In the genomic region with DNA sequence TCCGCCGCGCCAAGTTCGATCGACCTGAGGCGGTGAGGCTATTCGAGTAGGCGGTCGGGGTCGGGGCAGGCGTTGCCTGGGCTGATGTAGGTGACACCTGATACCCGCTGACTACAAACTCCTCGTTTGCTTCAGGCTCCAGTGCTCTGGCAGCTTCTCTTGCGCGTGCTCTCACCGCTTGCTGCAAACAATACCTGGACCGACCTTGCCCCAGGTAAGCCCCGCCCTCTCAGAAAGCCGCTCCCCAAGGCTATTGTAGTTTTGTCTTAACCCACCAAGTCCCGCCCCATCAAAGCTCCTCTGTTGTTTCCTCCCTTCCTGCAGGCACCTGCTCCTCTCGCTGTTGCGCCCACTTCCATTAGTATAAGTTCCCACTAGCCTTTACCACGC, we compare ENCODE assay signal across 8 mouse cellular contexts. TPM values are rescaled to one million over a fixed set of nuclear protein-coding genes. Genes with fewer than 3 reads are reported as not detected.
DNase-seq lines count a peak whose midpoint lies in the region; ATAC-seq and TF ChIP-seq lines count a peak whose summit lies in the region.

No protein-coding gene starts in this region.

- ATAC-seq in neural tube, embryonic 11.5 days (ENCODE audit: insufficient read depth, low FRiP score, low TSS enrichment): no peak
- ATAC-seq in limb, embryonic 14.5 days (ENCODE audit: low FRiP score, low read depth): peak; percentile 17

- peaks cover 14% of the 10 kb centered on the region for H3K4me1 ChIP-seq in neural tube, embryonic 11.5 days (ENCODE audit: control insufficient read depth, insufficient read depth, low read length)
- H3K4me1 ChIP-seq in embryonic fibroblast, embryonic 13.5 days (ENCODE audit: control insufficient read depth, insufficient read depth, low read length): 0 out of 2 replicates have a peak, but pooled peaks cover 12% of the 10 kb centered on the region
- peaks cover 17% of the 10 kb centered on the region for H3K4me1 ChIP-seq in limb, embryonic 14.5 days (ENCODE audit: control insufficient read depth, insufficient read depth, low read length)

- H3K36me3 ChIP-seq in neural tube, embryonic 11.5 days (ENCODE audit: control insufficient read depth, insufficient read depth, low read length): peaks cover 3% of the 10 kb centered on the region; the same call in 1 of the 2 replicates
- peaks cover 3% of the 10 kb centered on the region; the same call in 1 of the 2 replicates for H3K36me3 ChIP-seq in limb, embryonic 14.5 days (ENCODE audit: control insufficient read depth, insufficient read depth, low read length)

- WGBS in neural tube, embryonic 11.5 days: 1% methylated on average over 22 of the region's 23 CpGs
- WGBS in limb, embryonic 14.5 days: under 1% methylated on average over 23 of the region's 23 CpGs

- no peak for DNase-seq in neural tube, embryonic 11.5 days (ENCODE audit: low spot score)
- DNase-seq in neural tube, embryonic 10.5 days (ENCODE audit: extremely low spot score, low spot score): no peak
- no peak for DNase-seq in limb, embryonic 14.5 days (ENCODE audit: low spot score)
- DNase-seq in thymus, postnatal 0 days (ENCODE audit: low spot score): peak; percentile 60
- DNase-seq in embryo, embryonic 10.5 days (ENCODE audit: low spot score): no peak
- DNase-seq in layer of hippocampus, postnatal 25 days (ENCODE audit: extremely low spot score in 1 of 2, low spot score in 1 of 2): no peak
- DNase-seq in gastrocnemius, postnatal 10 days: no peak

- H3K9ac ChIP-seq in neural tube, embryonic 11.5 days (ENCODE audit: low read length): peak overlapping the region; percentile 62
- H3K9ac ChIP-seq in limb, embryonic 14.5 days (ENCODE audit: low read depth, low read length, severe bottlenecking): peak overlapping the region; percentile 54

- no peak for TF ChIP-seq CTCF in embryonic fibroblast, embryonic 13.5 days (IDR thresholded peaks at IDR 0.05; ENCODE audit: borderline replicate concordance, insufficient read depth, low read length)

- peaks cover 15% of the 10 kb centered on the region for H3K27me3 ChIP-seq in neural tube, embryonic 11.5 days (ENCODE audit: control insufficient read depth, insufficient read depth, low read length)
- H3K27me3 ChIP-seq in limb, embryonic 14.5 days (ENCODE audit: control insufficient read depth, insufficient read depth, low read length): no peaks in the 10 kb centered on the region

- H3K4me3 ChIP-seq in neural tube, embryonic 11.5 days (ENCODE audit: low read depth, low read length): peak overlapping the region; percentile 59
- peak overlapping the region; percentile 63 for H3K4me3 ChIP-seq in embryonic fibroblast, embryonic 13.5 days (ENCODE audit: insufficient read depth, low read length)
- H3K4me3 ChIP-seq in limb, embryonic 14.5 days (replicated peaks; ENCODE audit: low read length): peak overlapping the region; percentile 63

- no peak for TF ChIP-seq POLR2A in embryonic fibroblast, embryonic 13.5 days (IDR thresholded peaks at IDR 0.05; ENCODE audit: low read depth, low read length)
- no peak for TF ChIP-seq POLR2A in limb, embryonic 14.5 days (IDR thresholded peaks at IDR 0.05; ENCODE audit: borderline replicate concordance, extremely low read depth, insufficient read depth, insufficient read length)

- 0 out of 2 replicates have a peak overlapping the region, but pooled peaks have one; percentile 20 for H3K27ac ChIP-seq in neural tube, embryonic 11.5 days (ENCODE audit: low read depth, low read length)
- no peak overlapping the region for H3K27ac ChIP-seq in embryonic fibroblast, embryonic 13.5 days (ENCODE audit: insufficient read depth, low read length)
- no peak overlapping the region for H3K27ac ChIP-seq in limb, embryonic 14.5 days (replicated peaks; ENCODE audit: low read depth, low read length)

- H3K9me3 ChIP-seq in neural tube, embryonic 11.5 days (ENCODE audit: control insufficient read depth, low read length): no peaks in the 10 kb centered on the region
- no peaks in the 10 kb centered on the region for H3K9me3 ChIP-seq in limb, embryonic 14.5 days (ENCODE audit: control insufficient read depth, low read length)

- peak overlapping the region; percentile 82 for H3K4me2 ChIP-seq in neural tube, embryonic 11.5 days (ENCODE audit: low read depth)
- H3K4me2 ChIP-seq in limb, embryonic 14.5 days (replicated peaks; ENCODE audit: low read depth, low read length, severe bottlenecking): peak overlapping the region; percentile 95

RNA-seq across cellular contexts. Expression of a gene that starts 0.3 kb away (rescaled TPM):
- 30.6 and 36.0 TPM in 2 replicates for polyA plus RNA-seq in neural tube, embryonic 11.5 days (2014; fragmentation: Nextera tagmentation; extraction: Ambion mirVana)
- 10.1 and 12.2 TPM in 2 replicates for polyA plus RNA-seq in embryonic fibroblast, embryonic 13.5 days (2011; ENCODE audit: insufficient read length, low read depth, missing spikeins)
- polyA plus RNA-seq in limb, embryonic 14.5 days (2012; rRNA removed): 30.8 and 36.8 TPM in 2 replicates
- 19.5 and 22.6 TPM in 2 replicates for polyA plus RNA-seq in limb, embryonic 14.5 days (2014; fragmentation: Nextera tagmentation; extraction: Ambion mirVana)
- polyA plus RNA-seq in thymus, postnatal 0 days (2015; fragmentation: Nextera tagmentation; extraction: Ambion mirVana): 49.4 and 71.1 TPM in 2 replicates
- 1 to 10 TPM; 1.1 to 1.2 TPM for total RNA-seq in layer of hippocampus, postnatal 25 days (2021)
- total RNA-seq in gastrocnemius, postnatal 10 days (2021): 1 to 10 TPM; 2.0 to 2.5 TPM

RNA-seq across cellular contexts. Expression of a gene that starts 10.4 kb away (rescaled TPM):
- 53.3 and 58.2 TPM in 2 replicates for polyA plus RNA-seq in neural tube, embryonic 11.5 days (2014; fragmentation: Nextera tagmentation; extraction: Ambion mirVana)
- polyA plus RNA-seq in embryonic fibroblast, embryonic 13.5 days (2011; ENCODE audit: insufficient read length, low read depth, missing spikeins): 75.5 and 79.9 TPM in 2 replicates
- 387 and 403 TPM in 2 replicates for polyA plus RNA-seq in limb, embryonic 14.5 days (2012; rRNA removed)
- polyA plus RNA-seq in limb, embryonic 14.5 days (2014; fragmentation: Nextera tagmentation; extraction: Ambion mirVana): 344 and 469 TPM in 2 replicates
- 2,725 and 3,094 TPM in 2 replicates for polyA plus RNA-seq in thymus, postnatal 0 days (2015; fragmentation: Nextera tagmentation; extraction: Ambion mirVana)
- total RNA-seq in layer of hippocampus, postnatal 25 days (2021): 10 to 100 TPM in 1 of 2 experiments, 1 to 10 TPM in 1; 7.6 to 12.6 TPM
- total RNA-seq in gastrocnemius, postnatal 10 days (2021): 100 to 1,000 TPM; 143 to 189 TPM

RNA-seq across cellular contexts. Expression of a gene that starts 16.5 kb away (rescaled TPM):
- polyA plus RNA-seq in neural tube, embryonic 11.5 days (2014; fragmentation: Nextera tagmentation; extraction: Ambion mirVana): 198 and 211 TPM in 2 replicates
- polyA plus RNA-seq in embryonic fibroblast, embryonic 13.5 days (2011; ENCODE audit: insufficient read length, low read depth, missing spikeins): 52.9 and 129 TPM in 2 replicates
- 91.4 and 102 TPM in 2 replicates for polyA plus RNA-seq in limb, embryonic 14.5 days (2012; rRNA removed)
- 89.9 and 99.1 TPM in 2 replicates for polyA plus RNA-seq in limb, embryonic 14.5 days (2014; fragmentation: Nextera tagmentation; extraction: Ambion mirVana)
- polyA plus RNA-seq in thymus, postnatal 0 days (2015; fragmentation: Nextera tagmentation; extraction: Ambion mirVana): 113 and 122 TPM in 2 replicates
- total RNA-seq in layer of hippocampus, postnatal 25 days (2021): 100 to 1,000 TPM; 110 to 113 TPM
- 100 to 1,000 TPM in 1 of 2 experiments, 10 to 100 TPM in 1; 94.0 to 102 TPM for total RNA-seq in gastrocnemius, postnatal 10 days (2021)

RNA-seq across cellular contexts. Expression of a gene that starts 29.2 kb away (rescaled TPM):
- polyA plus RNA-seq in neural tube, embryonic 11.5 days (2014; fragmentation: Nextera tagmentation; extraction: Ambion mirVana): 13.2 and 13.7 TPM in 2 replicates
- polyA plus RNA-seq in embryonic fibroblast, embryonic 13.5 days (2011; ENCODE audit: insufficient read length, low read depth, missing spikeins): 7.2 and 8.3 TPM in 2 replicates
- polyA plus RNA-seq in limb, embryonic 14.5 days (2012; rRNA removed): 29.6 and 43.4 TPM in 2 replicates
- polyA plus RNA-seq in limb, embryonic 14.5 days (2014; fragmentation: Nextera tagmentation; extraction: Ambion mirVana): 10.1 and 12.3 TPM in 2 replicates
- polyA plus RNA-seq in thymus, postnatal 0 days (2015; fragmentation: Nextera tagmentation; extraction: Ambion mirVana): 35.5 and 37.2 TPM in 2 replicates
- total RNA-seq in layer of hippocampus, postnatal 25 days (2021): 10 to 100 TPM; 22.6 to 23.3 TPM
- 1 to 10 TPM in 1 of 2 experiments, under 1 TPM in 1; 0.85 to 1.5 TPM for total RNA-seq in gastrocnemius, postnatal 10 days (2021)

RNA-seq across cellular contexts. Expression of a gene that starts 58.5 kb away (rescaled TPM):
- polyA plus RNA-seq in neural tube, embryonic 11.5 days (2014; fragmentation: Nextera tagmentation; extraction: Ambion mirVana): 21.5 and 21.9 TPM in 2 replicates
- polyA plus RNA-seq in embryonic fibroblast, embryonic 13.5 days (2011; ENCODE audit: insufficient read length, low read depth, missing spikeins): 83.2 and 86.5 TPM in 2 replicates
- polyA plus RNA-seq in limb, embryonic 14.5 days (2012; rRNA removed): 126 and 161 TPM in 2 replicates
- polyA plus RNA-seq in limb, embryonic 14.5 days (2014; fragmentation: Nextera tagmentation; extraction: Ambion mirVana): 21.1 and 25.0 TPM in 2 replicates
- 11.7 and 13.6 TPM in 2 replicates for polyA plus RNA-seq in thymus, postnatal 0 days (2015; fragmentation: Nextera tagmentation; extraction: Ambion mirVana)
- 10 to 100 TPM; 73.9 to 84.4 TPM for total RNA-seq in layer of hippocampus, postnatal 25 days (2021)
- 10 to 100 TPM; 46.0 to 52.0 TPM for total RNA-seq in gastrocnemius, postnatal 10 days (2021)
